Mouse (Mus musculus): Measurements from ENCODE around the gene Rps19bp1.

Gene Rps19bp1

GRCm38 (mm10) chr15:80263610-80264575, at the start of gene Rps19bp1:
Gene Rps19bp1 (minus strand): TSS chr15:80264315.
- peak; percentile 91 for DNase-seq (ENCODE audit: low spot score)

DNA sequence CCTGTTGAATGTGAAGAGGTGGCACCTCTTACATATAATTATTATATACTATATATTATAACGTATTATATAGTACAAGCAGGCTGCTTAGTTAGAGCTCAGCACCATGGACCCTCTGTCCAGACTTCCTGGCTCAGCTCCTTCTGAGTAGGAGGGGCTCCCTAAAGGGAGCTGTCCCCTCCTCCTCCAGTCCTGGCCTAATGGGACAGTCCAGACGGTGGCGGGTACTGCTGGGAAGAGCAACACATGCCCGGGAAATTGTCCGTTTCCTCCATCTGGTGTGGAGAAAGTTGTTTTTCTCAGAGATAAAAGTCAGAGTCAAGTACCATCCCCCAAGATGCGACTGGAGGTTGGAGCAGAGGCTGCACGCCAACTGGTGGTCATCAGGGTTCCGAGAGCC, 42.0 kb upstream of the Rps19bp1 start:
- no peak for DNase-seq (ENCODE audit: low spot score)

DNA sequence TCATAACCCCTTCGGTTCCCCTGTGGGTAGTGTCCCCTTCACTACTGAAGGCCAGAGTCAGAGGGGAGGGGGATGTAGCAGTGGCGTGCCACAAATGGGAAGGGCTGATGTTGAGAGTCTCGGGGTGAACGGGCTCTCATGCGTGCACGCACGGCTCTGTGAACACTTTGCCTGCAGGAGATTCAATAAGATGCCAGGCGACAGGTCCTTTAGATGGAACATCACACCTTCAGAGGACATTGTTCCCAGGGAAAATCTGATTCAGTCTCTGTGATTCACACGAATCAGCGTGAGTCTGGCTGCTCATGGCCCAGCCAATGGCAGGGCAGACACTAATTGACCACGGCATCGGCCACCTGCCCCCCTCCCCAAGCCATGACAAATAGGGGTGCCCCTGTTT, 40.1 kb upstream of the Rps19bp1 start:
- no peak for DNase-seq (ENCODE audit: low spot score)

- no peak for DNase-seq (ENCODE audit: low spot score)
Observed at GRCm38 (mm10) chr15:80303779-80304178, 39.7 kb upstream of the Rps19bp1 start.

GRCm38 (mm10) chr15:80297146-80297545, 33.0 kb upstream of the Rps19bp1 start:
- no peak for DNase-seq (ENCODE audit: low spot score)

- peak; percentile 77 for DNase-seq (ENCODE audit: low spot score)
Observed at GRCm38 (mm10) chr15:80289436-80289835, 25.3 kb upstream of the Rps19bp1 start.

DNA sequence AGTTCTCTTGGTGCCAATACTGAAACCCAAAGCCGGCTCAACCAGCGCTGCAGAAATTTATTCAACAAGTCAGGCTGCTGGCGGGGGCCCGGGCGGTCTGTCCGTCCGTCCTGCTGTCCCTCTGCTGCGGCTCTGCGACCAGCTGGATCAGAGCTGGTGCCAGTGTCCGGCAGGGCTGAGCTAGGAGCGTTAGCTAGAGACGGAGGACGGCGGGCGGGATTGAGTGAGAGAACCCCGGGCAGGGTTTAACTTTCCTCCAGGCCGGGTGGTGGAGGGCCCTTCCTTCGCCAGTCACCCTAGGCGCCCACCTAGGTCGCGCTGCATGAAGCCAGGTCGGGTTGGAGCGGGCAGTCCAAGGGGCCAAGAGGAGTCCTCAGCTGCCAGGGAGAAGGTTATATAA, 23.9 kb upstream of the Rps19bp1 start:
- DNase-seq (ENCODE audit: low spot score): no peak

- peak; percentile 51 for DNase-seq (ENCODE audit: low spot score)
Observed at GRCm38 (mm10) chr15:80286851-80287415, 22.8 kb upstream of the Rps19bp1 start, which contains the start of gene Cacna1i. Gene Cacna1i (plus strand): TSS chr15:80287238.

GRCm38 (mm10) chr15:80280646-80281045, 16.5 kb upstream of the Rps19bp1 start:
- DNase-seq (ENCODE audit: low spot score): peak; percentile 43

DNA sequence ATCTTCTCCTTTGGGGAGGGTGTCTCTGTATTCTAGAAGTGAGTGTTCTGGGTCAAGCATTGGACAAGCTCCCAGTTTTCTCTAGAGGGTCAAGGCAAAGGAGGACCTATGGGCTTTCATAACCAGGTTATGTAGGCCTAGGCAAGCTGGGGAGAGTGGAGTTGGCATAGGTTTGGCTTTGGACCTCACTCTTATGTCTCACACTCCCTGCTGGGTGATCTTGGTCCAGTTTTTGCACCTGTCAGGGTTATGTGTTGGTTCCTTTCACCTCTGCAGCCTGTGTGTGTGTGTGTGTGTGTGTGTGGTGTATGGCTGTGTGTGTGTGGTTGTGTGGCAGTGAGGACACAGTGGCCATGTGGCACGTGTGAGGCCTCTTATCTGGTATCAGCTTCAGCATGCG, 14.9 kb upstream of the Rps19bp1 start:
- no peak for DNase-seq (ENCODE audit: low spot score)

DNA sequence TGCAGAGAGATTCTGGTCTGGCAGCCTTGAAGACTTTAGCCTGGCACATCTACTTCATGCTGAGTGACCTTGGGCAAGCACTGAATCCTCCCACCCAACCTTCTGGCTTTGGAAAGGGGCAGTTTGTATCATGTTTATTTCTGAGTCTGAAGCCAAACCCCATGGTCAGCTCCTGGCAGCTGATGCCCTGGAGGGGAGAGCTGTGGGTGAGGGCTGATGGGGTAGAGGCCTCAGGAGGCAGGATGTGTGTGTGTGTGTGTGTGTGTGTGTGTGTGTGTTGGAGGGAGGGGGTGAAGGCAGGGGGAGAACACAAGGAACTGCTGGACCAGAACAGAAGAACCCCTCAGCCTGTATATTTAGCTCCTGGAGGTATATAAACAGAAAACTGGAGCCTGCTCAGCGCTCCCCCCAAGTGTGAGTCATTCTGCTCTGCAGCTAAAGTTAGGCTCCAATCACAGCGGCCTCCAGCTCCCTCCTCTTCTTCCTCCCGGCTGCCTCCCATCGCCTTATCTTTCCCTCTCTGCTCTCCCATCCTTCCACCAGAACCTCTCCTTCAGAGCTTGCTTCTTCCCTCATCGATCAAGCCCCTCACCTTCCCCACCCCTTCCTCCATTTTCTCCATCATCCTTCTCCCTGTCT, 14.1 kb upstream of the Rps19bp1 start:
- peak; percentile 63 for DNase-seq (ENCODE audit: low spot score)

DNA sequence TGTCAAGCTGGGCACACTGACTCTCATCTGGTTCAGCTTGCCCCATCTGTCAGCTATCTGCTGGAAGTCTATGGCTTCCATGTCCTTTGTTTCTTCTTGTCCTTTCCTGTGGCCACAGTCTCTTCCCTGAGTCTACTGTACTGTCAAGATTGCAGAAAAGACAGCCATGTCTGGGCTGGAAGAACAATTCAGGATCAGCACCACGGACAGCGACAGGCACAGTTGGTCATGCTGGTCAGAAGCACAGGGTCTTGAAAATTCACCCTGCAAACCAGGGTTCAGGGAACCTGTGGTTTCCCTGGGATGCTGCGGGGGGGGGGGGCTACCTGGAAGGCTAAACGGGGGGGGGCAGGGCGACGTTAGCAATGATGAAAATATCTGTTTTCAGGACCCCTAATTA, 13.5 kb upstream of the Rps19bp1 start:
- DNase-seq (ENCODE audit: low spot score): no peak

GRCm38 (mm10) chr15:80277107-80277506, 13.0 kb upstream of the Rps19bp1 start:
- no peak for DNase-seq (ENCODE audit: low spot score)

GRCm38 (mm10) chr15:80271858-80272396, 7.8 kb upstream of the Rps19bp1 start:
- no peak for DNase-seq (ENCODE audit: low spot score)

GRCm38 (mm10) chr15:80266281-80266680, 2.2 kb upstream of the Rps19bp1 start:
- peak; percentile 91 for DNase-seq (ENCODE audit: low spot score)

- DNase-seq (ENCODE audit: low spot score): no peak
Observed at GRCm38 (mm10) chr15:80261100-80261499, 3.0 kb downstream of the Rps19bp1 start.

- DNase-seq (ENCODE audit: low spot score): peak; percentile 85
Observed at GRCm38 (mm10) chr15:80260677-80261076, 3.4 kb downstream of the Rps19bp1 start.

DNA sequence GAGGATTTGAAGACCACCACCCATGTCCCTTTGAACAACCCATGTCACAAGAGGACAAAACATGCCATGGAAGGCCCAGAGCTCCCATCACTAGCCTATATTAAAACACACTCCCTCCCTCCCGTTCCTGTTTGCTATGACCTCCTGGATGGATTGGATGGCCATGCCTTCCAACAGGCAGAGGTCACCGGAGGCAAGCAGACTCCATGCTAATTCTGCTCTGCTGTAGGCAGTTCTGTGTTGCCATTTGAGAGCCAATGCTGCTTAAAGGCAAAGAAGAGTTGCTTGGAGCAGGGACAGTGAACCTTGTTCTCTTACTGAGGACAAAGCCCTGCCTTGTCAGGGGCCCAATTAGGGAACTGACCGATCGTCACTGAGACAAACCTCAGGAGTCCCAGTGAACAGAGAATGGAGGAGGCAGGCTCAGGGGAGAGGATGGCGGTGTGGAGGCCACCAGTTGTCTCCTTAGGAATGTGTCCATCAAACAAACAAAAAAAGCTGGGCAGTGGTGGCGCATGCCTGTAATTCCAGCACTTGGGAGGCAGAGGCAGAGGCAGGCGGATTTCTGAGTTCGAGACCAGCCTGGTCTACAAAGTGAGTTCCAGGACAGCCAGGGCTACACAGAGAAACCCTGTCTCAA, 4.6 kb downstream of the Rps19bp1 start:
- DNase-seq (ENCODE audit: low spot score): no peak

DNA sequence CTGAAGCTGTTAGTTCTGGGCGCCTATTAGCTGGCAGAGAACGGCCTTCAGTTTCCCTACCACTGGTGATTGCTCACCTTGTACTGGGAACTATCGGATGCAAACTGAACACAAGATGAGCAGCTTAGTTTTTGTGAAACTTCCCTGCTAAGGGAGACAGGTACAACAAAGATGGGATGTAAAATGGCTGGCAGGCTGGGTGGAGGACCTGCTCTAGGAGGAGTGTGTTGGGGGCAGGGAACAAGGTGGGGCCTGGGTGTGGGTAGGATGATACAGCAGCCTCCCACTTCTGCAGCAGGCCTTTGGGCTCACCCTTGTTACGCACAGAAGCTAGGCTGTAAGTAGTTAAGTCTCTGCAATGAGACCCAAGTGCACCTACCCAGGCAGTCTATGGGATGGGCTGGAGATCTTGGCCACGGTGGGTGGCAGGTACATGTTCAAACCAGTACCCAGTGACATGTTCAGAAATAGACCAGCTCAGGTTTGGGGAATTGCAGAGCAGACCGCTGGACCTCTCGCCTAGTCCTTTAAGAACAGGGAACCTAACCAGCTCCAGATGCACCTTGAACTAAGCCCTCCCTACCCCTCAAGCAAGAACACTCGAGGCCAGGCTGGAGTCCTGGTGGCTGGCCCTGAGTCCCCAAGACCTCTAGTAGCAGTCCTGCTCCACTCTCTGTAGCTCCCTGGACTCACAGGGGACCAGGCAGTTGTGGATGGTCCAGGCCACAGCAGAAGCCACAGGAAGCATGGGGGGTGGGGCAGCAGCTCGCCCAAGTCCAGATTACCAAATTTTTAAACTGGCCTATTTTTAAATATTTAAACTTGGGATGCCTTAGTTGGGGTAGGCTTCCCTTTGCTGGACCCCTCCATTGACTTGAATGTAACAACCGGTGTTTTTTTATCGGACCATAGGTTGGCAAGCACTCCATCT, 5.6 kb downstream of the Rps19bp1 start:
- DNase-seq (ENCODE audit: low spot score): peak; percentile 33

GRCm38 (mm10) chr15:80257602-80258239, 6.4 kb downstream of the Rps19bp1 start:
- no peak for DNase-seq (ENCODE audit: low spot score)
